Mouse (Mus musculus) hindbrain, embryonic 12.5 days (tissue): ENCODE data around the gene Mcm5. TPM values are rescaled to one million over a fixed set of nuclear protein-coding genes. Genes with fewer than 3 reads are reported as not detected.

ENCODE experiments used
- ATAC-seq: fragments of 200-750 bp; cut with Nextera tagmentation; 2 replicates; pipeline ENCODE4 v1.8.0; 2017; ENCODE audit warnings: moderate TSS enrichment; ENCODE audit not compliant: low FRiP score
- H3K27ac ChIP-seq: fragments of 300-500 bp; sonication (generic); 2 replicates; pipeline ENCODE4 v1.5.1; 2016; ENCODE audit warnings: mild to moderate bottlenecking
- H3K27me3 ChIP-seq: fragments of 300-500 bp; sonication (generic); 2 replicates; pipeline ENCODE4 v1.6.1; 2016; ENCODE audit warnings: mild to moderate bottlenecking
- H3K36me3 ChIP-seq: fragments of 300-500 bp; sonication (generic); 2 replicates; pipeline ENCODE4 v1.6.1; 2016; ENCODE audit warnings: mild to moderate bottlenecking
- H3K4me1 ChIP-seq: fragments of 300-500 bp; sonication (generic); 2 replicates; pipeline ENCODE4 v1.6.1; 2016
- H3K4me2 ChIP-seq: fragments of 300-500 bp; sonication (generic); replicated peaks from 2 replicates; pipeline ENCODE4 v1.6.1; 2016; ENCODE audit warnings: mild to moderate bottlenecking
- H3K4me3 ChIP-seq: fragments of 300-500 bp; sonication (generic); 2 replicates; pipeline ENCODE4 v1.5.1; 2016; ENCODE audit warnings: mild to moderate bottlenecking
- H3K9ac ChIP-seq: fragments of 300-500 bp; sonication (generic); 2 replicates; pipeline ENCODE4 v1.6.1; 2016; ENCODE audit warnings: mild to moderate bottlenecking, moderate library complexity
- H3K9me3 ChIP-seq: fragments of 300-500 bp; sonication (generic); replicated peaks from 2 replicates; pipeline ENCODE4 v1.6.1; 2016; ENCODE audit warnings: mild to moderate bottlenecking
- WGBS: fragments of 180-500 bp; shearing (Covaris S2); methylation state at CpG from one replicate; pipeline ENCODE4 v1.1.7; 2016; 5-methylcytosine and 5-hydroxymethylcytosine counted together
- polyA plus RNA-seq: library from polyadenylated mRNA; unstranded; fragments of >200 nt; fragmentation: Nextera tagmentation; extraction: Ambion mirVana; gene quantifications from 2 replicates; pipeline ENCODE4 v1.2.1, GENCODE M21; 2016

Mcm5 gene
- polyA plus RNA-seq, 1 experiment from 2014 or later, result 105 TPM

DNA sequence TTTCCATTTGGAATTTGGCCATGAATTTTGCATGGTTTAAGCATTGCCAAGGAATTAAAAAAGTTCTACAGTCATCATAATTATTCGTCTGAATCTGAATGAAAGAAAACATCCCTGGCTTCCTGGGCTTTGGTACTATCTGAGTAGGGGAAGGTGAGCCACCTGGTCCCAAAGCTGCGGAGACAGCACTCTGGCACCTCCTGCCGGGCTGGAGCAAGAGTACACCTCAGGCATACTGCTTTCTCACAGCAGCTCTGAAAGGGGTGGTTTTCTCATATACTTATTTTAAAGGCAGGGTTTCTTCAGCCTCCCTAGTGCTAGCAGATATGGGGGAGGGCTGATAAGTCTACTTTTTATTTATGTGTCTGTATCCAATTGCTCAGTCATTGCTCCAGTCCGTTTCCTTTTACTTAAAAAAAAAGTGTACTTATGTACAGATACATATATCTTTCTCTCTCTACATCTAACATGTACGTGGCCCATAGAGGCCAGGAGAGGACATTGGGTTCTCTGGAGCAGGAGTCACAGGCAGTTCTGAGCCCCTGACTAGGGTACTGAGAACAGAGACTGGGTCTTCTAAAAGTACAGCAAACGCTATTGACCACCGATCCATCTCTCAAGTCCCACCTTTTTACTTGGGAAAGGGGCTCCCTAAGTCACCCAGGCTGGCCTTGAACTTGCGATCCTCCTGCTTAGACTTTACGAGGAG lies 688 bp upstream of the Mcm5 start:
- Histone ChIP-seq H3K36me3 (peaks cover 16% of the 10 kb centered on the region), H3K4me2 (peak overlapping the region; percentile 61), H3K4me1 (peaks cover 20% of the 10 kb centered on the region), H3K27me3 (no peaks in the 10 kb centered on the region), H3K9ac (peak overlapping the region; percentile 69), H3K9me3 (no peaks in the 10 kb centered on the region), H3K27ac (peak overlapping the region; percentile 82), H3K4me3 (peak overlapping the region; percentile 75)
- ATAC-seq, result peak; percentile 76
- WGBS, result 0% methylated on average over 9 of the region's 9 CpGs

DNA sequence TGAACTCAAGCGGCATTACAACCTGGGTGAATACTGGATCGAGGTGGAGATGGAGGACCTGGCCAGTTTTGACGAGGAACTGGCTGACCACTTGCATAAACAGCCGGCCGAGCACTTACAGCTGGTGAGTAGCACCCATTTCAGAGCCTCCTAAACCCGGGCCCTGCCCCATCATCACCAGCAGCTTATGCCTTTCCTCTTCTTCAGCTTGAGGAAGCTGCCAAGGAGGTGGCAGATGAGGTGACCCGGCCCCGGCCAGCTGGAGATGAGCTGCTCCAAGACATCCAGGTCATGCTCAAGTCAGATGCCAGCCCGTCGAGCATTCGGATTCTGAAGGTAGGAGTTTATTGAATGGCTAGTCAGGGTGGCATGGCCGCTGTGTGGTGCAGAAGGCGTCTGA lies 724 bp downstream of the Mcm5 start:
- 19% methylated on average over 13 of the region's 13 CpGs for WGBS
- no peaks in the 10 kb centered on the region for H3K9me3 ChIP-seq
- peaks cover 20% of the 10 kb centered on the region for H3K4me1 ChIP-seq
- peak overlapping the region; percentile 88 for H3K4me2 ChIP-seq
- peaks cover 30% of the 10 kb centered on the region for H3K36me3 ChIP-seq
- H3K4me3 ChIP-seq, result peak overlapping the region; percentile 75
- H3K9ac ChIP-seq, result peak overlapping the region; percentile 67
- no peak for ATAC-seq
- no peaks in the 10 kb centered on the region for H3K27me3 ChIP-seq
- H3K27ac ChIP-seq, result no peak overlapping the region

DNA sequence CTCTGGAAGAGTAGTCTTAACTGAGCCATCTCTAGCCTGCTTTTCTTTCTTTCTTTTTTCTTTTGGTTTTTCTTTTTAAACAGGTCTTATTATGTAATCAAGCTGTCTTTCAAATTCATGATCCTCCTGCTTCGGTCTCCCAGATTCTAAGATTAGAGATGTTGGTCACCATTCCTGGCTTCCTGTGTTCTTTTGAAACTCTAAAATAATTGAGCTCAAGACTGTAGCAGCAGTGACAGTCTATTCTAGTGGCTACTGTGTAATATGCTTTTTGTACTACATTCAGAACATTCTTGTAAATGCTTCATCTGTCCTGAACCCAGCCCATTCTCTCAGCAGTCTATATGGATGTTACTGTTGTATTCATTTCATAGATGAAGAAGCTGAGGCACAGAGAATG lies 9.1 kb downstream of the Mcm5 start:
- 91% methylated on average over 1 of the region's 1 CpGs for WGBS
- peaks cover 87% of the 10 kb centered on the region for H3K36me3 ChIP-seq

DNA sequence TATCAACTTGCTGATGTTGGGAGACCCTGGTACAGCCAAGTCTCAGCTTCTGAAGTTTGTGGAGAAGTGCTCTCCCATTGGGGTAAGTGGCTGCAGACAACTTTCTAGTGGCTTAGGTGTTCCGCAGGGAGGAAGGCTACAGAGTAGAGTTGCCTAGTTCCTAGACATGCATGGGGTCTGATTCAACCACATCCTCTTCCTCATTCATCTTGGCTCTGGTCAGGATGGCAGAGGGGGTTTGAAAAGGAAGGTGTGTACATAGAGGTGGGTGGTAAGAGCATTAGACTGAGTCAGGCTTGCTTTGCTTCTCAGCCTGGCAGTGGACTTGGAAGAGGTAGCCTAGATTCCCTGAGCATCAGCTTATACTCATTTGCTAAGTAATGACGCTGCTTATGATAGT lies 9.9 kb downstream of the Mcm5 start:
- no peaks in the 10 kb centered on the region for H3K27me3 ChIP-seq
- ATAC-seq, result no peak
- no peaks in the 10 kb centered on the region for H3K4me1 ChIP-seq
- H3K4me2 ChIP-seq, result no peak overlapping the region
- H3K9me3 ChIP-seq, result no peaks in the 10 kb centered on the region
- no peak overlapping the region for H3K4me3 ChIP-seq
- WGBS, result 97% methylated on average over 2 of the region's 2 CpGs
- H3K9ac ChIP-seq, result no peak overlapping the region
- H3K27ac ChIP-seq, result no peak overlapping the region
- peaks cover 87% of the 10 kb centered on the region for H3K36me3 ChIP-seq

More for the DNA sequence above, 9.1 kb downstream of the Mcm5 start:
- Histone ChIP-seq H3K9me3 (no peaks in the 10 kb centered on the region), H3K4me2 (no peak overlapping the region), H3K4me1 (no peaks in the 10 kb centered on the region), H3K4me3 (no peak overlapping the region), H3K27ac (no peak overlapping the region), H3K9ac (no peak overlapping the region), H3K27me3 (no peaks in the 10 kb centered on the region)
- no peak for ATAC-seq

DNA sequence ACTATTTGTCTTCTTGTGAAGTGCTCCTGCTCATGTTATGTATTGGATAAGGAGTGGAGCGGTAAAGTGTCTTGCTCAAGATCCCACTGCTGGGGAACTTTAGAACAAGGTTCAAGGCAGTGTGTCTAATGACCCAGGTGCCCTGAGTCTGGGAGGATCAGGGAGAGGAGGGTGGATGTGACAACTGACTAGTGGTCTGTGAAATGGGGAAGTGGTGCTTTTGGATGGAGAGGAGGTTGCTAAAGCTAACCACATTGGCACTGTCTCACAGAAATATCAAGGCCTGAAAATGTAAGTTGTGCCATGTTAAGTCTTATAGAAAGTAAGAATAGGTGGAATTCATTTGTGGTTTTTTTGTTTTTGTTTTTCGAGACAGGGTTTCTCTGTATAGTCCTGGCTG lies 10.4 kb downstream of the Mcm5 start:
- 87% methylated on average over 2 of the region's 2 CpGs for WGBS
- Histone ChIP-seq H3K36me3 (peaks cover 87% of the 10 kb centered on the region), H3K4me3 (no peak overlapping the region), H3K4me2 (no peak overlapping the region), H3K27me3 (no peaks in the 10 kb centered on the region), H3K9ac (no peak overlapping the region), H3K4me1 (no peaks in the 10 kb centered on the region), H3K9me3 (no peaks in the 10 kb centered on the region), H3K27ac (no peak overlapping the region)
- ATAC-seq, result no peak

DNA sequence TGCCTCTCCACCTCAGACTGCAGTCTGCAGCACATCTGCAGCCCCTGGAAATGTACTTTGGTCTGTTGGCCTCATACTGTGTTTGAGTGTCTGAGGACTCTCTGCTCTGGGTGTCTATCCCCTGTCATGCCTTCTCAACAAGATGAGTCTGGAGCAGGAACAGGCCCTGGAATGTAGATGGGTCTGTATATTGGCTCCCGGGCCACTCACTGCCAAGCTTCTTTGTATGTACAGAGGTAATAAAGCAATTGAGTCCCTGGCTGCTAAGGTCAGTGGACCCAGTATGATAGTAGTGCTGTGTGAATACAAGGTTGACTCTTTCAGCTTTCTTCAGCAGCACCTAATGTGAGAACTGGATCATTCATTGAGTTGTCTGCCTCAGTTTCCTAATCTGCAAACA lies 18.0 kb downstream of the Mcm5 start:
- no peak overlapping the region for H3K27ac ChIP-seq
- H3K4me3 ChIP-seq, result no peak overlapping the region
- H3K4me2 ChIP-seq, result no peak overlapping the region
- no peaks in the 10 kb centered on the region for H3K9me3 ChIP-seq
- peaks cover 62% of the 10 kb centered on the region for H3K36me3 ChIP-seq
- no peaks in the 10 kb centered on the region for H3K27me3 ChIP-seq
- no peak overlapping the region for H3K9ac ChIP-seq
- no peaks in the 10 kb centered on the region for H3K4me1 ChIP-seq
- ATAC-seq, result no peak
- 91% methylated on average over 1 of the region's 1 CpGs for WGBS

DNA sequence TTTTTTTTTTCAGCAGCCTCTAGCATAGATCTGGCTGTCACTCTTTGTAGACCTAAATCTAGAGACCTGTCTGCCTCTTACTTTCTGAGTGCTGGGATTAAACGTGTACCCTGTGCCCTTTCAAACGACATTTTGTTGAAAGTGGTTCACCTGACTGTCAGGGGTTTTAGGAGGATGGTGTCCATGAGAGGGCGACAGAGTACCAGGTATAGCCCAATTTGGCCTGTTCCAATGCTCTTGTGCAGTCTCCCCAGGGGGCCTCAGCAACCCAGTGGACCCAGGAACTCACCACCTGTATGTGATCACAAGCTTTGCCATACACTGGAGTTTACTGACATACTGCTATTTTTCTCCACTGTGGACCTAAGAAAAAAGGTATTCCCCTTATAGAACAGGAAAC lies 23.1 kb downstream of the Mcm5 start:
- H3K4me3 ChIP-seq, result no peak overlapping the region
- H3K4me2 ChIP-seq, result no peak overlapping the region
- peaks cover 15% of the 10 kb centered on the region for H3K36me3 ChIP-seq
- WGBS, result 11% methylated on average over 3 of the region's 3 CpGs
- no peak overlapping the region for H3K9ac ChIP-seq
- no peaks in the 10 kb centered on the region for H3K27me3 ChIP-seq
- ATAC-seq, result no peak
- no peaks in the 10 kb centered on the region for H3K4me1 ChIP-seq
- H3K27ac ChIP-seq, result no peak overlapping the region
- H3K9me3 ChIP-seq, result no peaks in the 10 kb centered on the region

DNA sequence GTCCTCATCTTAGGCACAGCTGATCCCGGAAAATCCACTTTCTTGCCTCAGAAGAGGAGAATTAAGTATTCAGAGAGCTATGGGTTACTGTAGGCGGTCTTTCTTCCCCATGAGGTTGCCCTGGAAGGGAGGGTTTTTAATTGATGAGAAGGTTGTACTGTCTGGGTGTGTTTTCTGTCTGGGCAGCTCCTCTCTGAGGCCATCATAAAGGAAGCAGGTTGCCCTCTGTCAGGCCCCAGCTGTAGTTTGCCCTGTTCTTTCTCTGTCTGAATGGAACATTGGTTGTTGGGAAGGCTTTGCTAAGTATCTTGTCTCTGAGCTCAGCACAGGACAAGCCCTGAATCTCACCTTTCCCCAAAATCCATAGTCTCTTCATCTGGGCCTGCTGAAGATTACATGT lies 24.0 kb downstream of the Mcm5 start:
- H3K4me3 ChIP-seq, result no peak overlapping the region
- 72% methylated on average over 2 of the region's 2 CpGs for WGBS
- no peaks in the 10 kb centered on the region for H3K27me3 ChIP-seq
- no peak for ATAC-seq
- H3K9me3 ChIP-seq, result no peaks in the 10 kb centered on the region
- H3K4me1 ChIP-seq, result no peaks in the 10 kb centered on the region
- peaks cover 9% of the 10 kb centered on the region for H3K36me3 ChIP-seq
- H3K4me2 ChIP-seq, result no peak overlapping the region
- H3K27ac ChIP-seq, result no peak overlapping the region
- no peak overlapping the region for H3K9ac ChIP-seq

DNA sequence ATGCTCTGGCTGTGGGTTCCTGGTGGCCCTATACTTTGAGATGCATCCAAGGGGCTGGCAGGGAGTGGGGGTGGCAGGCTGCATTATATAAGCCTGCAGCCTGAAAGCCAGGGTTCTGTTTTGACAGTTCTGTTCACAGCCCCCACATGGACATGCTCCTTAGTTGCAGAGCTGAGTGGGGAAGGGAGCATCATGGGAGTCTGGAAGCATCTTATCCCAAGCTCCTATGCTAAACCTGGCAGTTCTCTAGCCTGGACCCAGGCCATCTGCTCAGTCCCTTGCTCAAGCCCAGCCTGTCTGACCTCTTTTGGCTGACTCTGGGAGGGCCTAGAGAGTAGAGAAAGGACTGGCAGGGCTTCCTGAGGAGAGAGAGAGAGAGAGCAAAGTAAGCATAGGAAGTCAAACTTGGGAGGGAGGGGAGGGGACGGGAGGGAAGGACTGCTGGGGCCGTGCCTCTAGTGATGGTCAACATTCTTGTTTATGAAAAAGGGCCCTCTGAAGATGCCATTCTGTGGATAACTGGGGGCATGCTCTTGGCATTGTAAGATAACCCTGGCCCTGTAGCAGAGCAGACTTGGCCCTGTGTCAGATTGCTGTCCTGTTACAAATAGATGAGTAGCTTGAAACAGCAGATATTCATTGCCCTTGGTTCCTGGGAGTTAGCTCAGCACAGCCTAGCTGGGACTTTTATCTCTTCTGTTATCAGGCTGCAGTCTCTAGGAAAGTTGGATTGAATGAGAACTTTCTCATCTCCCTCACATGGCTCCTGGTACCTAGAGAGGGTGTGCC lies 25.4 kb downstream of the Mcm5 start:
- Histone ChIP-seq H3K9me3 (no peaks in the 10 kb centered on the region), H3K27me3 (no peaks in the 10 kb centered on the region), H3K4me1 (no peaks in the 10 kb centered on the region), H3K4me2 (no peak overlapping the region), H3K36me3 (no peaks in the 10 kb centered on the region), H3K9ac (no peak overlapping the region), H3K4me3 (no peak overlapping the region), H3K27ac (no peak overlapping the region)
- WGBS, result 45% methylated on average over 2 of the region's 2 CpGs
- no peak for ATAC-seq

DNA sequence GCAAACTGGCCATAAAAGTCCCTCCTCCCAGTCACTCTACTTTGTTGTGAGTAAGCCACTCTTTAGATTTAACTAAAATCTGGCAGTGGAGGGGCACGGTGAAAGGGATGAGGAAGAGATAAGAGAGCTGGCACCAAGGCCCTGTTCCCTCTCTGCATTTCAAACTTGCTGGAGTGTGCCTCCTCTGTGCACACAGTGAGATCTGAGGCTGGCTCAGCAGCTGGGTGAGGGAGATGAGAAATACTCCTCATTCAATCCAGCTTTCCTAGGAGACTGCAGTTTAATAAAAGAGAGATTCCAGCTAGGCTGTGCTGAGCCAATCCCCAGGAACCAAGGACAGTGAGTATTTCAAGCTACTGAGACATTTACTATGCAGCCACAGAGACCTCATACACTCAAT lies 26.4 kb downstream of the Mcm5 start:
- H3K9ac ChIP-seq, result no peak overlapping the region

DNA sequence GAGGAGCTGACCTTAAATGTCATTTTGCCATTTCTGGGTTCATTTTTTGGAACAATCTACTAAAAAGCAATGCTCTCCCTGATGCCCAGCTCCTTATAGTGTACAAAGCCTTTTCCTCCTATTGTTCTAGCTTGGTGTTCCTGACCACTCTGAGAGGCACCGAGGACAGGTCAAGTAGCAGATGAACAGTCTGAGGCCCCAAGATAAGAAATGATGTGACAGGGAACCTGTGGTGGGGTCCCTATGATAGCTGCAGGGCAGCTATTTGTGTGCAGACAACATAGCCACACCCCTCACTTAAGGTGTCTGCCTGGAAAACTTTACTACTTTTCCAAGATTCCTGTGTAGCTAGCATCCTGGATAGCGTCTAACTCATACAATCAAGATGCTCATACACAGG lies 26.9 kb downstream of the Mcm5 start:
- H3K4me1 ChIP-seq, result no peaks in the 10 kb centered on the region
- no peak overlapping the region for H3K27ac ChIP-seq
- no peaks in the 10 kb centered on the region for H3K9me3 ChIP-seq
- H3K4me3 ChIP-seq, result no peak overlapping the region
- whole genome bisulfite sequencing, result 84% methylated on average over 2 of the region's 2 CpGs
- H3K36me3 ChIP-seq, result no peaks in the 10 kb centered on the region
- H3K27me3 ChIP-seq, result no peaks in the 10 kb centered on the region
- H3K4me2 ChIP-seq, result no peak overlapping the region
- no peak for ATAC-seq
- H3K9ac ChIP-seq, result no peak overlapping the region

More for the DNA sequence above, 26.4 kb downstream of the Mcm5 start:
- H3K27ac ChIP-seq, result no peak overlapping the region
- ATAC-seq, result no peak
- 71% methylated on average over 1 of the region's 1 CpGs for WGBS
- H3K27me3 ChIP-seq, result no peaks in the 10 kb centered on the region
- H3K4me3 ChIP-seq, result no peak overlapping the region
- H3K4me2 ChIP-seq, result no peak overlapping the region
- no peaks in the 10 kb centered on the region for H3K4me1 ChIP-seq
- H3K9me3 ChIP-seq, result no peaks in the 10 kb centered on the region
- no peaks in the 10 kb centered on the region for H3K36me3 ChIP-seq

DNA sequence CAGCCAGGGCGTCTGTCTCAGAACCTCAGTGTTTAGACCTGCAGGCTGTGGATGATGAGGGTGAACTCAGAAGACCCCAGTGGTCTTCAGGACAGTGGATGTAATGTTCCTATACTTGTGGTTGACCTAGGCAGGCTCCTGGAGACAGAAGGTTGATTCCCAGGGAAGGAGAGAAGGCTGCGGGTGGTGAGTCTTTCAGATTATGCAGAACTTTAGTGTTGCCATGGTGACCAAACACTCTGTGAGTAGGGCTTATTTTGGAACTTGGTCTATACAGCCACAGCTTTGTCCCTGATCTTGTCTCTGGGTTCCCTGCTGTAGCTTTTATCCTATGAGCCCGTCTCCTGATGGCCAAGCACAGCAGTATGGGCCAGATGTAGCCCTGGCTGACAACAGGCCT lies 28.2 kb downstream of the Mcm5 start:
- Histone ChIP-seq H3K27me3 (no peaks in the 10 kb centered on the region), H3K4me1 (no peaks in the 10 kb centered on the region), H3K9me3 (no peaks in the 10 kb centered on the region), H3K27ac (no peak overlapping the region), H3K9ac (no peak overlapping the region), H3K4me3 (no peak overlapping the region), H3K4me2 (no peak overlapping the region), H3K36me3 (no peaks in the 10 kb centered on the region)
- WGBS, result 56% methylated on average over 3 of the region's 3 CpGs
- ATAC-seq, result no peak
